Mouse (Mus musculus): ENCODE measurements around the gene Slc12a5.

Gene Slc12a5

DNA sequence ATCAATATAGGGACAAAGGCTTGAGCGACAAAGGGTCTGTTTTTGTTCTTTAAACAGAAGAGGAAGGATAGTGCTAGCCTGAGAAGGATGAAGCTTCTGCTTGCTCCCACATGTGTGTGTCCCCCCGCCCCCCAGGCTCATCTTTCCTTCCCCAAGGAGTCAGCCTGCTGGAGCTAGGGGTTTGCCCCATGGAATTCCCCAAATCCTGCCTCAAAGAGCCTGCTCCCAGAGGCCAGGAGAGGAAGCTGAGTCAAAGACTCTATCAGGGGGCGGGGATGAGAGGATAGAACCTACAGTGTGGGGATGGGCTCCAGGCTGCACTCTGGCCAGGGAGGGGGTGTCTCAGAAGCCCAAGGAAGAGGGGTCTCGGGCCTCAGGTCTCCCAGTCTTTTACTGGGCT, 13.1 kb upstream of the Slc12a5 start:
- no peak for DNase-seq (ENCODE audit: low spot score)

DNA sequence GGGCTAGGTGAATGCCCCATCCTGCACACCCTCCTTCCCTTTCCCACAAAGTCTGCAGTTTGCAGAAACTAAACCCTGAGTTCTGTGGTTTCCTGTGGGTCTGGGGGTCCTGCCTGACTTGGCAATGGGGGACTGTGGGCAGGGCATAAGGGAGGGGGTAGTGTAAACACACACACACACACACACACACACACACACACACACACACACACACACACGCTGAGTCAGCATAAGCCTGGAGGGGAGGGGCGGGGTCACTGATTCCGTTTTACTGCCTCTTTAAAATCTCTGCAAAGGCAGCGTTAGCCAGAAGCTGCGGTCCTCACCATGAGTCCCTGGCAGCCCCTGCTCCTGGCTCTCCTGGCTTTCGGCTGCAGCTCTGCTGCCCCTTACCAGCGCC, 12.7 kb upstream of the Slc12a5 start:
- DNase-seq (ENCODE audit: low spot score), result no peak

DNA sequence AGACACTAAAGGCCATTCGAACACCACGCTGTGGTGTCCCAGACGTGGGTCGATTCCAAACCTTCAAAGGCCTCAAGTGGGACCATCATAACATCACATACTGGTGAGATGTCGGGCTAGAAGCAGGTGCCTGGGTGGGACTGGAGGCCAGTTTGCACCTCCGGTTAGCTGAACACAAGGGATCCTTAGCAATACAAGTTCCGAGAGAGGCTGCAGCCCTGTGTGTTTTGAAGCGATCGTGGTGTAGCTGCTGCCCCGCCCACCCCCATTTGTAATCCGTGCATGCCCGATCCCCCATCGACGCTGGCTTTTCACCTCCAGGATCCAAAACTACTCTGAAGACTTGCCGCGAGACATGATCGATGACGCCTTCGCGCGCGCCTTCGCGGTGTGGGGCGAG, 11.6 kb upstream of the Slc12a5 start:
- DNase-seq (ENCODE audit: low spot score), result no peak

DNA sequence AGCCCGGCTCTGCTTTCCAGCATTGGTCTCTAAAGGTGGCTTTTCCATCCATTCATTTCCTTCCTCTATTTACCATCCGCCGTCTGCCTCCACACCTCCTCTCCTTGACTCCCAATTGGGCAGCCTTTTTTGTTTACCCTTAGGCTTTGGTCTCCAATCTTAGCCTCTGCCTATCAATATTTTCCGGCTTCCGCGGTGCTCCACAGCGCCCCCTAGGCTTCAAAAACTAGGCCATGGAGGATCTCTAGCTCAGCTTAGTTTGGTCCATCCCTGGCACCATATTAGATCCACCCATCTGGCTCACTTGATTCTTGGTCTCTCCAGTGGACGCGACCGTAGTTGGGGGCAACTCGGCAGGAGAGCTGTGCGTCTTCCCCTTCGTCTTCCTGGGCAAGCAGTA, 10.1 kb upstream of the Slc12a5 start:
- no peak for DNase-seq (ENCODE audit: low spot score)

DNA sequence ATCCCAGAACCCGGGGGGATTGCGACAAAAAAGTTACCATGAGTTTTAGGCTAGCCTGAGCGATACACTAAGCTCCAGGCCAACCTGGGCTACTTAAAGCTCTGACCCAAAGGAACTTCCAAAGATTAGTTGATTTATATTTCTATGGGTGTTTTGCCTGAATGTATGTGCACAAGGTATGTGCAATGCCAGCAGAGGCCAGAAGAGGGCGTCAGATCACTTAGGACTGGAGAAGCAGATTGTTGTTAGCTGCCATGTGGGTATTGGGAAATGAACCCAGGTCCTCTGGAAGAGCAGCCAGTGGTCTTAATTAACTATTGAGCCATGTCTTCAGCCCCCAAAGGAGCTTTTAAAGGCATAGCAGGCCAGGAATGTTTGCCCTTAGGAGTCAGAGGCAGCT, 8.9 kb upstream of the Slc12a5 start:
- DNase-seq (ENCODE audit: low spot score), result no peak

DNA sequence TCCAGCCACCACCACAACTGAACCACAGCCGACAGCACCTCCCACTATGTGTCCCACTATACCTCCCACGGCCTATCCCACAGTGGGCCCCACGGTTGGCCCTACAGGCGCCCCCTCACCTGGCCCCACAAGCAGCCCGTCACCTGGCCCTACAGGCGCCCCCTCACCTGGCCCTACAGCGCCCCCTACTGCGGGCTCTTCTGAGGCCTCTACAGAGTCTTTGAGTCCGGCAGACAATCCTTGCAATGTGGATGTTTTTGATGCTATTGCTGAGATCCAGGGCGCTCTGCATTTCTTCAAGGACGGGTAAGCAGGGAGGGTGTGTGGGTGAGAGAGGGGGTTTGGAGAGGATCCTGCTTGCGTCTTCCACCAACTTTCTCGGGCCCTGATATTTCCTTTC, 8.2 kb upstream of the Slc12a5 start:
- no peak for DNase-seq (ENCODE audit: low spot score)

DNA sequence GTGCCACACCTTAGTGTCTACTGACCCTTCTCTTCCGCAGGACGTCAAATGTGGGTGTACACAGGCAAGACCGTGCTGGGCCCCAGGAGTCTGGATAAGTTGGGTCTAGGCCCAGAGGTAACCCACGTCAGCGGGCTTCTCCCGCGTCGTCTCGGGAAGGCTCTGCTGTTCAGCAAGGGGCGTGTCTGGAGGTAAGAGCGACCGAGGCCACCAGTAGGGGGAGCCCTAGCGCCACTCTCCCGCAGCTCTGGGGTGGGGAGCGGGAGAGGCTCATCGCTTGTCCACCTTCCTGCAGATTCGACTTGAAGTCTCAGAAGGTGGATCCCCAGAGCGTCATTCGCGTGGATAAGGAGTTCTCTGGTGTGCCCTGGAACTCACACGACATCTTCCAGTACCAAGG, 7.4 kb upstream of the Slc12a5 start:
- DNase-seq (ENCODE audit: low spot score), result peak; percentile 59

DNA sequence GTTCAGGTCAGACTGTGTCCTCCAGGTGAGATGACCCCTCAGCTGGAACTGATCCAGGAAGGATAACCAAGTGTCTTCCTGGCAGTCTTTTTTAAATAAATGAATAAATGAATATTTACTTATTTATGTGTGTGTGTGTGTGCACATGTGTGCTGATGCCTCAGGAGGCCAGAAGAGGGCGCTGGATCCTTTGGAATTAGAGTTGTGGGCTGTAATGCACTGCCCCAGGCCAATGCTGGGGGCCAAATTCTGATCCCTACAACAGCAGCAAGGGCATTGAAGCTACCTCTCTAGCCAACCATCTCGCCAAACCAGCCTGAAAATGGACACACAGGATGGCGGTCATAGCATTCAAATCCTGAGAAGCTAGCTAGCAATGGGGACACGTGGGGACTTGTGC, 4.9 kb upstream of the Slc12a5 start:
- DNase-seq (ENCODE audit: low spot score), result no peak

DNA sequence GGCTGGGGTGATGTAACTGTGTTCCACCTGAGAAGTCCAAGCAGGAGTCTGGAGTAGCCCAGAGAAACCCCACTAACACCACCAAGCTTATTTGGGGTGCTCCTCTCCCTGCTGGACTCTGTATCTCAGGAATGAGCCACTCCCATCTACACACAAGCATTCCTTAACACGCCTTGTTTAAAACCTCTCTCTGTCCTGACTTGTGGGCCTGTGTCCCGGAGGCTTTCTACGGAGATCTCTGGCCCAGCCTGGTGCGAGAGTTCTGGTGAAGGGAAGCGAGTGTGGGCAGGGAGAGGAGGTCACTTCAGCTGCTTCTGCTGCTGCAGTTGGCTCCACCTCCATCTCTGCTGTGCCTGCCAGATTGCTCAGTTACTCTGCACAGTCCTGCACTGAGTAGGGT, 4.4 kb upstream of the Slc12a5 start:
- no peak for DNase-seq (ENCODE audit: low spot score)

DNA sequence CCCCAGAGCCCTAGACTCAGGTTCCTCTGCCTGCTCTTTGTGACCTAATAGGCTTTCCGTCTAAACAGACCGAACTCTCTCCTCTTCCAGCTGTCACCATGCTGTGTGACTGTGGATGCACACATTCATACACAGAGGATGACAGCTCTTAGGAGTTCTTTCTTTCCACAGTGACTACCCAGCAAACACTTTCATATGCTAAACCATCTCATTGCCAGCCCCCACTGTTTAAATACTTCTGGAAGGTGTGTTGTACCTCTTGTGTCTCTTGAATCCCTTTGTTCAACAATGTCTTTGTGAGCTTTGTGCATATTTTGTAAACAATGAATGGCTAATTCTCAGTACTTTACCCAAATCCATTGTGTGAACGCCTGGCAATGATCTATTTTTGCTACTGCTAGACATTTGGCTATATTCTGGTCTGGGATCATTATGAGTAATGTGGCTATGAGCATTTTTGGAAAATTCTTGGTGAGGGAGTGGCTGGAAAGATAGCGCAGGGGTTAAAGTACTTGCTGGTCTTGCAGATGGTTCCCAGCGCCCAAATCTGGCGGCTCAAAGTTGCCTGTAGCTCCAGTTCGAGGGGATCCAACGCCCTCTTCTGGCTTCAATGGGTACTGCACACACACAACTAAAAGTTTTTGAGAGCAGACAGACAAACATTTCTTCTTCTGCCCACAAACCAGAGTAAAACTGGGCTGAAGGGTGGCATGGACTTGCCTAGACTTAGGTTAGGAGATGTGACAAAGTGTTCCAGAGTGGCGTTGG, 2.9 kb upstream of the Slc12a5 start:
- no peak for DNase-seq (ENCODE audit: low spot score)

DNA sequence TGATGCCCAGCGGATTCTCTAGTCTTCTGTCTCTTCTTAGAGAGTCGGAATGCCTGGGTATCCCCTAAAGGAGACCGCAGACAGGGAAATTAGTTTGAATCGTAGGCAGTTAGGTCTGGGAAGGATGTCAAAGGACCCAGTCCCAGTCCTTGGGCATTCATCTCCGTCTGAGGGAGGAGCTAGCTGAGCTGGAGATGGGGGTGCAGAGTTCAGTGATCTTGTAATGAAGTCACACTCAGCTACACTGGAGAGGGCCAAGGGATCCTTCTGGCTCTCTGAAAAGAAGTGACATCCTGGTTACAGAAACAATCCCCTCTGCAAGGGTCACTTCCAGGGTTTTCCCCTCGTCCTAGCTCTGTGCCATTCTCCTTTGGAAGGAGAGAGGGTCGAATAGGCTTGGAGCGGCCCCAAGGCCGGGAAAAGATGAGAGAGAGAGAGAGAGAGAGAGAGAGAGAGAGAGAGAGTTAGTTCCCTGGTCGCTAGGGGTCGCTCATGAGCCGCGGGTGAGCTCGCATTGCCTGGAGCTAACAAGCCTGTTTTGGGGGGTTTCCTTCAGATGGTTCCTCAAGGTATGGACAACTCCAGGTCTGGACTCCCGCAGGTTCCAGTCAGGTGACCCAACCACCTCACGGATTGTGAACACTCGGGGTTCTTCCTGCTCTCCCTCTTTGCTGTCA, 1.0 kb downstream of the Slc12a5 start:
- peak; percentile 19 for DNase-seq (ENCODE audit: low spot score)

DNA sequence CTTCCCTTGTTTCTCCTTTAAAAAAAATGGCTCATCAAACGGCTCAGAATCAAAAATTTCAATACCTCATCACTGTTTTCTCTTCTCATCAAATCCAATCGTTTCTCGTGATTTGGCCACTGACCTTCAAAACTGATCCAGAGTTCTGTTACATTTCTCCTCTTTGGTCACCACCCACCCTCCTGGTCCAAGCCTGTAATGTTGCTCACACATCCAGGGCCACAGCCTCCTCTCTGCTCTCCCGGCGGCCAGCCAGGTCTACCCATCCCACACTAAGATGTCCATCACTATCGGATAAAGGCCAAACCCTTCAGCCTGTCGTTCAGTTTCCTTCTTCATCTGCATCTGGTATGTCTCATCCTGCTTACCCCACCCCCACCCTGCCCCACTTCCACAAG, 1.6 kb downstream of the Slc12a5 start:
- DNase-seq (ENCODE audit: low spot score), result no peak

DNA sequence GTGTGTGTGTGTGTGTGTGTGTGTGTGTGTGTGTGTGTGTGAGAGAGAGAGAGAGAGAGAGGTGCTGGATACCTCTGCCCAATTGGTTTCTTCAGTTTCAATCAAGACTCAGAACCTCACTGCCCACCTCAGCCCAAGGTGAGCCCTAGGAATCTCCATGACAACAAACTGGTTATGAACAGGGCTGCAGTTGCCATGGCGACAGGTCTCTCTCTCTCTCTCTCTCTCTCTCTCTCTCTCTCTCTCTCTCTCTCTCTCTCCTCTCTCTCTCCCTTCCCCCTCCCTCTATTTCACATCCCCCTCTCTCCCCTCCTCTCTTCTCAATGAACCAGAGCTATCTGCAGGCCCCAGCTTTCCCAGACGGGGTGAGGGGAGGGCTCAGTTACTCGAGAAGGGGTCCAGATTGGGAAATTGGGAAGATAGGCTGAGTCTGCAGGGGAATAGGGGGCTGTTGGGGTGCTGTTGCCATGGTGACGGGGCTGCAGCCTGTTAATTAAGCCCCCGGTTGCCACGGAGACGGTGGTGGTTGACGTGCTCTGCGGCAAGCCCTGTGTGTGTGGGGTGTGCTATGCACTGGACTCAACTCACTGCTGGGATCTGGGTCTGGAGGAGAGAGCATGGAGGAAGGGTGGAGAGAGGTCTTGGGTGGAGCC, 3.8 kb downstream of the Slc12a5 start:
- no peak for DNase-seq (ENCODE audit: low spot score)

DNA sequence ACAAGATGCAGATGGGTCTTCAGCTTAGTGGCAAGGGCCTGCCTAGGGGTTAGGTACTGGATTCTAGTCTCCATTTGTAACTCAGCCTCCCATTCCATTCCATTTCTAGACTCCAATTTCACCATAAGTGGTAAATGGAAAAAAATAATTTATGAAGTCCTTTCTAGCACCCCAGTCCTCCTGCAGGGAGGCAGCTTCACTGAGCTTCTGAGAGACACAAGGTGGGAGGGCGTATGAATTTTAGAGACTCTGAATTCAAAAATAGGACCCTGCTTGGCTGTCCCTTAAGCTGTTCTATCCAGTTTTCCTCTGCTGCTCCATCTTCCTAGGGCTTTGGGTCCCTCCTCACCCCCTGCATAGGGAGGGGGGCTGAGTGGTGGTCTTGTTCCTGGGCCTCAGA, 4.4 kb downstream of the Slc12a5 start:
- no peak for DNase-seq (ENCODE audit: low spot score)

DNA sequence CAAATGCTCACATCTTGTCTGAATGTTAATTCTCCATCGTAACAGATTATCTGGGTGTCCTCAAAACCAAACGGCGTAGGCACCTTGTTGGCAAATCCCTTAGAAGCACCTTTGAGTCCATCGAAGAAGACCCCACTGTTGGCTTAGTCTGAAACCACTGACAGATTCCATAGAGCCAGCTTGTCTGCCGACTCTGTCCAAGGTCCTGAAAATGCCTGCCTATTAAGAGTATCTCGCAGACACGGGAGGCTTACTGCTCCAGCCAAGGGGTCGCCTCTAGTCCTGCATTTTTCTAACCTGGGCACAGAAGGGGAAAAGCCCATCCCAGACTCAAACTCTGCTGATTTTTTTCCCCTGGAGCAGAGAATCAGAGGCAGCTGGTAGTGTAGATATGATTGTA, 5.8 kb downstream of the Slc12a5 start:
- DNase-seq (ENCODE audit: low spot score), result no peak

DNA sequence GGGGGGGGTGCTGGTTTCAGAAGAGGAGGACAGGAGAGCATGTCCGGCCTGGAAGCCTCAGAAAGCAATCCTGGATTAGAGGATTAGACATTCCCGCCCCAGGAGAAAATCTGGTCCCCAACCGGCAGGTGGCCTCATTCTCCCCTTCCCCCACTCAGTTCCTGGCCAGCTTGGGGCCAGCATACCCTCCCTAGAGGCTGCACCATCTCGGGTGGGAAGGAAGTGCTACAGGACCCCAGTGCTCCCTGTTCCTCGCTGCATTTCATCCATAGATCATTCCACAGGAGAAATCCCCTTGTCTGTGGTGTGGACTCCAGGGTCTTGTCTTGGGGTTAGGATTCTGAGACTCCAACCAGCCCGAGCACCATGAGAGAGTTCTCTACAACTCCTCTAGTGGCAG, 6.6 kb downstream of the Slc12a5 start:
- DNase-seq (ENCODE audit: low spot score), result no peak

DNA sequence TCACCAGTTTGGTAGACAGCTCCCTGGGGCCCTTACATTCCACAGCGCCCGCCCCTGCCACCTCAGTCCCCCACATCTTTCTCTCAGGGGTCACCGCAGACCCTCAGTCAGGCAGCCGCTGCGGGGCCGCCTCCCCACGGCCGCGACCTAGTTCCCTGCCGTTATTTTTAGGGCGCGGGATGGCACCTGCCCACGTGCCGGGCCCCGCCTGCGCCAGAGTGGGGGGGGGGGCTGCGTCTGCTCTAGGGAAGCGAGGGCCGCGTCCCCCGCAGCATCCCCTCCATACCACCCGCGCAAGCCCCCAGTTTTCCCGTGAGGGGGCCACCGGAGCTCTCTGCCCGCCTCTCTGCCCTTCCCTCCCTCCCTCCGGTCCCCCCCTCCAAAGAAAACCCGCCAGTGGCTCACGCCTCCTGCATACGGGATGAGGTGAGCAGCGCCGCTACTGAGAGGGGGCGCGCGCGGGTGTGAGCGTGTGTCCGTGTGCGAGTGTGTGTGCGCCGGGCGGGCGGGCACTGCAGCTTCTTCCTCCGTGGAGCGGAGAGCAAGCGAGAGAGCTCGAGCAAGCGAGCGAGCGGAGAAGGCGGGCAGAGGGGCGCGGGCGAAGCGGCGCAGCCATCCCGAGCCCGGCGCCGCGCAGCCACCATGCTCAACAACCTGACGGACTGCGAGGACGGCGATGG, 7.3 kb downstream of the Slc12a5 start:
- no peak for DNase-seq (ENCODE audit: low spot score)

DNA sequence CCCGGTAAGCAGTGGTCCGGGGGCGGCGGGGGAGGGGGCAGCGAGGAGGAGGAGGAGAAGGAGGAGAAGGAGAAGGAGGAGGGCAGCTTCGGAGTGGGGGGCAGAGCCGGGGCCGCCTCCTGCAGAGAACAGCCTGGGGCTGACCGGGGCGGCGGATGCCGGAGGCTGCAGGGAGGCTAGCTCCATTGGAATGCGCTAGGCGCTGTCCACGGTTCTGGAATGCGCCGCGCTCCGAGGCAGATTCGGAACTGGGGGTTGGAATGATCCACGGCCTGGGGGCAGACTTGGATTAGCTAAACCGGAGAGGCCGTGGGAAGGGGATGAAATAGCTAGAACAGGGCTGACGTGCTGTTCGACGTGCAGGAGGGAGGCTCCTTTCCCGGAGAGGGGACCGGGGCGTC, 7.8 kb downstream of the Slc12a5 start:
- peak; percentile 52 for DNase-seq (ENCODE audit: low spot score)

DNA sequence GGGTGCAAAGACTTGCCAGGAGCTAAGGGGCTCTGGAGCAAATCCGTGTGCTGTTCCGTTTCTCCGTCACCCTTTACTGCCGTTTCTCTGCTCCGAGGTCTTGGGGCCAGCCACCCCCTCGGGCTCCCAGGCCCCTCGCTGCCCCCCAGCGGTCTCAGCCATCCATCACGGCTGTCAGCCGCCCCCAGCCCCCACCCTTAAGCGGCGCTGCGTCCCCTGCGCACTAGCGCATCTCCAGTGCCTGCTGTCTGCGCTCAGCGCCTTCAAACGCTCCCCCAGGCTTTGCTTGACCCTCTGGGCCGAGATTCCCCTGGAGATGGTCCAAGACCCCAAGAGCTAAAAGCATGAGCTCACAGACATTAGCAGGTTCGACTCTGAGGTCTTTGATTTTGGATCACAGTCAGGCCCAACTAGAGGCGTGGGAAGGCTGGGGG, 8.8 kb downstream of the Slc12a5 start:
- DNase-seq (ENCODE audit: low spot score), result no peak

DNA sequence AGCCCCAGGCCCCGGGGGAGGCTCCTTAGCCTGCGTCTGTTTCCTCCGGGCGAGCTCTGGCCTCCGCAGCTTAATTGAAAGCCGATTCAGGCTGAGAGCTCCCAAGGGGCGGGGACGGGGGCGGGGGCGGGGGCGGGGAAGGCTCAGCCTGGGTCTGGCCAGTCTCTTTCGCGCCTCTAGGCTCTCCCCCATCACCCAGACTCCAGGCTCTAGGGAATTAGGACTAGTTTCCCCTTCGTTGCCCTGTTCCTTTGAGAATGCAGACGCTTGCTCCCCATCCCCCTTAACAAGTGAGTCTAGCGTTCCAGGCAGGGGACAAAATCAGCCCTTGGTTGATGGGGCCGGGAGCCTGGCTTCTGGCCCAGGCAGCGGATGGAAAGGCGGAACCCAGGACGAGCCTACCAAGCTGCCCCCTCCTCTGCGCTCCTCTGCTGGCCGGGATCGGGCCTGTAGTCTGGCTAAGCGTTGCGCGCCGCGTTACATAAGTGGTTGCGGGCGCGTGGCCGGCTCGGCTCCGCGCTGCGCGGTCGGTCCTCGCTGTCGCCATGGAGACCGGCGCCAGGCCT, 10.1 kb downstream of the Slc12a5 start:
- DNase-seq (ENCODE audit: low spot score), result no peak

DNA sequence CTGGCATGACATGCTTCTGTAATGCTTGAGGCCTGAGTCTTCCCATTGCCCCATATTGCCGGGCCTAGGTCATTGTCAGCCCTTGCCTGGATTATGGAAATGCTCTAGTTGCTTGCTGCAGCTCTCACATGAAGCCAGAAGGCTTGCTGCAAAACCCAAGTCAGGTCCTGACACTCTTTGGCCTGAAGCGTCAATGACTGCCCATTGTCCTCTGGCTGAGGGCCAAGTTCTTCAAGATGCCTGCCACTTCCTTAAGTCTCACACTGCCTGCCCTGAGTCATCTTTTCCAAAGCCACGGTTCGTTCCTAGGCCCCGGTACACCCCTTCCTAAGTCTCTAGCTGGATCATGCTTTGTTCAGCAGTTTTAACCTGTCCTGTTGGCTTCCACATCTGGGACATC, 12.0 kb downstream of the Slc12a5 start:
- DNase-seq (ENCODE audit: low spot score), result no peak

DNA sequence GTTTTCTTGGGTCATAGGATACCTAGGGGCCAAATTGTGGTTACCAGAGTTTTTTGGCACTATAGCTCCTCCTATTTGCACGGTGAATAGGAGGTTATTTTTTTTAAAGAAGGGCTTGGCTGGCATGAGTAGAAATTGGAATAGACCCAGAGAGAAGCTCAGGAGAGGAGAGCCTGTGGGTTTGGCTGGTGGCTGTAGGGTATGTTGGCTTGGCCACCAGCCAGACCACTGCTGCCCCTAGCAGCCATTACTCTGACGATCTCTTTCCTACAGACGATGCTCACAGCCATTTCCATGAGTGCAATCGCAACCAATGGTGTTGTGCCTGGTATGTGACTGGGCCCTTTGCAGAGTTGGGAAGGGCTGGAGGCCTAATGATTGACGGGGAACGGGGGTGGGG, 15.0 kb downstream of the Slc12a5 start:
- no peak for DNase-seq (ENCODE audit: low spot score)

DNA sequence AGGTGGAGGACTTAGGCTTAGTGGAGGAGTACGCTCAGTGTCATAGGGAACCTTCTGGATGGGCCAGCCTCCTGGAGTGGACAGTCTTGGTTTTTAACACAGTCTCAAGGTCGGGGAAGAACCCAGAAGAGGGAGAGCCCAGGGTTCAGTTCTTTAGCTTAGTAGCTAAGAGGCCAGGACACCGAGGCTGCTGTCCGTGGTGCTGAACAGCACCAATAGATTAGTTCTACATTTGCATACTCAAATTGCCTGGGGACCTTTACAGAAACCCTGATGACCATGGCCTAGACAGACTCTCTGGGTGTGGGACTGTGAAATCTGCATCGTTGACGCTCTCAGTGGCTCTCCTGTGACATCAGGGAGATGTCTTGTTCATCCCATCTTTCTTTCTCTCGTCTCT, 19.1 kb downstream of the Slc12a5 start:
- DNase-seq (ENCODE audit: low spot score), result no peak

Measured in ovary, postnatal 10 days (tissue).